Mouse (Mus musculus): ENCODE measurements around the gene Serpinc1.

GRCm38 (mm10) chr1:161033856-161034434 is 55.6 kb downstream of the Serpinc1 start:
- TF ChIP-seq POLR2A (IDR thresholded peaks at IDR 0.05; ENCODE audit: control insufficient read depth, extremely low read depth, insufficient read depth, low read length, poor library complexity) = no peak
- TF ChIP-seq CTCF (IDR thresholded peaks at IDR 0.05; ENCODE audit: borderline replicate concordance, control insufficient read depth, extremely low read depth, insufficient read depth, low read length, poor library complexity) = no peak

Measured in thymus, adult 2 months (tissue).